Mouse (Mus musculus) spleen, adult 18-20 months (tissue): ENCODE data around the gene Pkdcc.

Experiments used
- DNase-seq, 2 experiments: peaks; one replicate each; pipeline ENCODE4 v3.0.0; 2022; ENCODE audit warnings: mixed read lengths in 2 of 2

Pkdcc gene

GRCm38 (mm10) chr17:83213228-83213915, 1.7 kb upstream of the Pkdcc start:
- no peak for DNase-seq

DNA sequence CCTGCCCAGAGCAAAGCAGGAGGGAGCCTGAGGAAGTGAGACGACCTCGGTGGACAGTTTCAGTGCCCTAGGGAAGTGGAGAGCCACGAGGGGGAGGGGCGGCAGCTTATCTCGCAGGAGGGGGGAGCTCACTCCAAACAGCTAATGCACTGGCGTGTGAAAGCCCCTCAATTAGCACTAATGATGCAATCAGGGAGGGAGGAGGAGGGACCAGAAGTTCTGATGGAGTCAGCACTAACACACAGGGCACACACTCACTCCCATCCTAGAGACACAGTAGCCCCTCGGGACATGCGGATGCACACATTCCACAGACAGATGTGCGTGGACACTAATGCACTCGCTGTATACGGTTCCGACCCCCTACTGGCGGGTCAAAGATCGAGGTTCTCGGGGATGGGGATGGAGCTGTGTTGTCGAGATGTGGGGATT, 915 bp upstream of the Pkdcc start:
- DNase-seq = peak; percentile 43 to 46

DNA sequence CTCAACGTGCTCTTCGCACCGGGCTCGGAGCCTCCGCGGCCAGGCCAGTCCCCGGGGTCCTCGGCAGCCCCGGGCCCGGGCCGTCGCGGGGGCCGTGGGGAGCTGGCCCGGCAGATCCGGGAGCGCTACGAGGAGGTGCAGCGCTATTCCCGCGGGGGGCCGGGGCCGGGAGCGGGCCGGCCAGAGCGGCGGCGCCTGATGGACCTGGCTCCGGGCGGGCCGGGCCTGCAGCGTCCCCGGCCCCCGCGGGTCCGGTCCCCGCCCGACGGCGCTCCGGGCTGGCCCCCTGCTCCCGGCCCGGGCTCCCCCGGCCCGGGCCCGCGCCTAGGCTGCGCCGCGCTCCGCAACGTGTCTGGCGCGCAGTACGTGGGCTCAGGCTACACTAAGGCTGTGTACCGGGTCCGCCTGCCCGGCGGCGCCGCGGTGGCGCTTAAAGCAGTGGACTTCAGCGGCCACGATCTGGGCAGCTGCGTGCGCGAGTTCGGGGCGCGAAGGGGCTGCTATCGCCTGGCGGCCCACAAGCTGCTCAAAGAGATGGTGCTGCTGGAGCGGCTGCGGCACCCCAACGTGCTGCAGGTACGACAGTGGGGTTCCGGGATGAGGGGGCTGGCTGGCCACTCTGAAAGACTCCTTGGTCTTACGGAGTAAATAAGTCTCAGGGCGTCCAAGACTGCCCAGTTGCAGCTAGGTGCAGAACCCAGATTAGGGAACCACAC, 595 bp downstream of the Pkdcc start:
- no peak for DNase-seq

DNA sequence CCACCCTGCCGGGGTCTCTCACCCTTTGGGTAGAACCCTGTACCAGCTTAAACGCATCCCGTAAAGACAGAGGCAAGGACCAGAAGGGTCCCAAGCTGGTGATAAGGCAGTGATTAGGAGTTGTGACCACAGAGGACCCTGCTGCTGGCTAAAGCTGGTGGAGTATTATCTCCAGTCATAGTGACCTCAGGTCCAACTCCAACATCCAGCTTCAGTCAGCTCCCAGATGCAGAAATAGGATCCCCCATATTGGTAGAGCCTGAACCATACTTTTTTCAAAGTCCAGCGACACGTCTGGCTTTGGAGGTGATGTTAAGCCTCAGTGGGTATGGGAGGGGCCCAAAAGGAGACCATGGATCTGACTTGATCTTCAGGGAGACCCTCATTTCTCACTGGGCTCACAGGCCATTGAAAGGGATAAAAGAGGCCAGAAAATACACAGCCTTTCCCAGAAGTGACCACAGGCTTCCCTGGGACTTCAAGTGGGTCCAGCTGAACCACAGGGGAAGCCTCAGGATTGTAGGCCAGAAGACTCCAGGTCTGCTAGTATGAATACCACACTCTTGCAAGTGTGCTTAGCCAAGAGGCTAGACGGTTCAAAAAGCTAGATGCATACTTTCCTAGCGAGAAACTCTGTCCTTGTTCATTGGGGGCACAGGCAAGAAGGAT, 1.3 kb downstream of the Pkdcc start:
- no peak for DNase-seq

GRCm38 (mm10) chr17:83218189-83218588, 3.1 kb downstream of the Pkdcc start:
- DNase-seq = no peak

DNA sequence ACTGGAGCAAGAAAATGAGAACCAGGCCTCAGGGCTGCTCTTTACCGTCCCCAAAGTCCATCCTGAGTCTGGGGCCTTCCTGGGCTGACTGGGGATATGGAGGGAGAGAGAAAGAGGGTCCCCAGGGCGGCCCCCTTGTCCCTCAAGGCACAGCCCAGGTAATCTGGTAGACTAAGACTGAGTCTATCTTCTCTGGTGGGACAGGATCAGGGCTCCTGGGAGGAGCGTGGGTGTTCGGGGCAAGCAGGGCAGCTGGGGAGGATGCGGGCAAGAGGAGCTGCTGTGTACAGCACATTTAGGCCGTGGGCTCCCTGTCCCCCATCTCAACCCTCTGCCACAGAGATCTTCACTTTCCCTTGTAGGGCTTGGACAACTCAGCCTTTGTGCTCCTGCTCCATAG, 3.6 kb downstream of the Pkdcc start:
- no peak for DNase-seq

DNA sequence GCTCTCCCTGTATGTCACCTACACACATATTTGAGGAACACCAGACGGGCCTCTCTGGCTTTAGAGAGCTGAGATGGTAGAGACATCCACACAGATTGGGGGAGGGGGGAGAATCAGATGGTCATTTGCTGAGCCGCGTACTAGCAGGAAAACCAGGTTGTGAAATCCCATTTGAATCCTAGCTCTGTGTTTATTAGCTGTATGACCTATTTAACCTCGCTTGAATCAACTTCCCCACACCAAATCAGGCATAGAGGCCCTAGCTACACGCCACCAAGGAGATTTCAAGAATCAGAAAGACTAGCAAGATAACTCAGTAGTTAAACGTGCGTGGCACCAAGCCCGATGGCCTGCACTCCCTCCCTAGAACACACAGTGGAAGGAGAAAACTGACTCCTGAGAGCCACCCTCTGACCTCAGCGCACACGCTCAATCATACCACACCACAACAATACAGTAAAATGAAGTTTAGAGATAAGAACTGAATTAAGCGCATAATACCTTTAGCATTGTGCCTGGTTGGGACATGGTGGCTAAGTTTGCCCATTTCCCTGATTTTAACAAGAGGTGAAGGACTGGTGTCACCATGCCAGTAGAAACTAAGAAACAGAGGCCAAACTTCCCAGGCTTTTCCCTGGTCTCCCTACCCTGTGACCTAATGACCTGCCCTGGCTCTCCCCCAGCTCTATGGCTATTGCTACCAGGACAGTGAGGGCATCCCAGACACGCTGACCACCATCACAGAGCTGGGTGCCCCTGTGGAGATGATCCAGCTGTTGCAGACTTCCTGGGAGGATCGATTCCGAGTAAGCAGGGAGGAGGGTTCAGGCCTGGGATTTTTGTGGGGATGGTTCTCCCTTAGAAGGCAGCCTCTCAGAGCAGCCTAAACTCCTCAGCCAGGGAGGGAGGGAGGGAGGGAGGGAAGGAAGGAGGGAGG, 4.5 kb downstream of the Pkdcc start:
- DNase-seq = no peak

- no peak for DNase-seq
Observed at GRCm38 (mm10) chr17:83220954-83221538, 6.0 kb downstream of the Pkdcc start.

DNA sequence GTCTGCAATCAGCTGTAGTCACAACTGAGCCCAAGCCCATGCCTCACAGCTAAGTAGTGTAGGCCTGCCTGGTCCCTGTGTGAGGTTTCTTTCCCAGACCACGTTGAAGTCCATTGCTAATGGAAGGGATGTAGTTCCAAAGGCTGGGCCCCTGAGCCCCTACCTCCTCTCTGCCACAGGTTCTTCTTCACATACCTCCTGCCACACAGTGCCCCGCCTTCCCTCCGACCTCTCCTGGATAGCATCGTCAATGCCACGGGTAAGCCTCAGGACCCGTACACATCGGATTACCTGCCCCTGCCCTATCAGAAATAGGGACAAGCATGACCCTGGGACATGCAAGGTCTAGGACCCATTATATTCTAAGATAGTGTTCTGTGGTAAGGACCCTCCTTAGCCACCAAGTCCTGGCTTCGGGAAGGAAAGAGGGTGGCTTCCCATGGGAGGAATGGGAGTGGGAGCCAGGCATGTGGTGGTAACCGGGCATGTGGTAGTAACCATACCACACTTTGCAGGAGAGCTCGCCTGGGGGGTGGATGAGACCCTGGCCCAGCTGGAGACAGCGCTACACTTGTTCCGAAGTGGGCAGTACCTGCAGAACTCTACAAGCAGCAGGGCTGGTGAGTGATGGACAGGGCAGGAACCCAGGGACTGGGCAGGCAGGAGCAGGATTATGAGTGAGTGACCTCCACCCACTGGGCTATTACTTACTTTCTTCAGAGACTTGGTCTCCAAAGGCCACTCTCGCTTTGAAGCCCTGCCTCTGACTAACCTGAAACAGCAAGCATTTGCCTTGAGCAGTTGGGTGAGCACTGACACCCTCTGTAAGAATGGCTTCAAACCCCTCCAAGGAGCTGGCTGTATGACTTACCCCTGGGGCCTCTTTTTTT, 6.8 kb downstream of the Pkdcc start:
- DNase-seq = no peak

GRCm38 (mm10) chr17:83222705-83223104, 7.6 kb downstream of the Pkdcc start:
- DNase-seq = no peak

GRCm38 (mm10) chr17:83224451-83224971, 9.4 kb downstream of the Pkdcc start:
- DNase-seq = no peak

- no peak for DNase-seq
Observed at GRCm38 (mm10) chr17:83226395-83226986, 11.4 kb downstream of the Pkdcc start.

- DNase-seq = no peak
Observed at GRCm38 (mm10) chr17:83231357-83231756, 16.3 kb downstream of the Pkdcc start.

DNA sequence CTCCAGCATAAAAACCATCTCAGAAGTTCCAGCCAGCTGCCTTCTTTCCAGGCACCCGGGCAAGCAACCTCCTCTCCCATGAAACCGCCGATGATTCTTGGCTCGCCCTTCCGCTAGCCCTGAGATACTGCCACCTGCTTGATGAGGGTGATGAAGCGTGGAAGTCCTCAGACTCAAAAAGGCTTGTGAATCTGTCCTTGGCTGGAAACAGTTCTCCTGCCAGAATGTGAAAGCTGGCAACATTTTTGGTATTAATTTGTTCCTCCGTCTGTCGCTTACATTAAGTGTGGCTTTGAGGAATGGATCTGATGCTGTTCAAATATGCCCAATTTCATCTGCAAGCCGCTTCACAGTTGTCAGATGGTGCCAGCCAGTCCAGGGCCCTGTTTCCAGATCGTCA, 20.1 kb downstream of the Pkdcc start:
- DNase-seq = no peak

- no peak for DNase-seq
Observed at GRCm38 (mm10) chr17:83236202-83236601, 21.1 kb downstream of the Pkdcc start.

GRCm38 (mm10) chr17:83238123-83239058, 23.3 kb downstream of the Pkdcc start:
- no peak for DNase-seq

GRCm38 (mm10) chr17:83244502-83244901, 29.4 kb downstream of the Pkdcc start:
- DNase-seq = no peak

- no peak for DNase-seq
Observed at GRCm38 (mm10) chr17:83245460-83245859, 30.4 kb downstream of the Pkdcc start.

- no peak for DNase-seq
Observed at GRCm38 (mm10) chr17:83246090-83246489, 31.0 kb downstream of the Pkdcc start.
